Mouse (Mus musculus) C2C12 (cell line): ENCODE measurements around the gene Rpl3.

Experiments
- CTCF ChIP-seq: IDR thresholded peaks from one replicate; pipeline ENCODE4 v1.5.1; 2011; ENCODE audit not compliant: control insufficient read depth, insufficient read depth, insufficient read length
- FOSL1 ChIP-seq: IDR thresholded peaks from one replicate; pipeline ENCODE4 v1.8.0; 2011; ENCODE audit warnings: mild to moderate bottlenecking, low read length; ENCODE audit not compliant: poor library complexity, insufficient read depth, severe bottlenecking
- MYOG ChIP-seq: IDR thresholded peaks from one replicate; pipeline ENCODE4 v1.6.1; 2011; ENCODE audit not compliant: control insufficient read depth, insufficient read length; ENCODE audit errors: extremely low read depth

GRCm38 (mm10) chr15:80028862-80029261 is 62.8 kb downstream of the Rpl3 start:
- no peak for TF ChIP-seq CTCF
- no peak for TF ChIP-seq MYOG
- TF ChIP-seq FOSL1 = no peak
